Mouse (Mus musculus): ENCODE measurements around the gene Bcl2l1. TPM values are rescaled to one million over a fixed set of nuclear protein-coding genes. Genes with fewer than 3 reads are reported as not detected.

Bcl2l1 gene
- polyA plus RNA-seq, 1 experiment from 2014 or later: 178 TPM

GRCm38 (mm10) chr2:152824438-152825167 lies 6.9 kb downstream of the Bcl2l1 start:
- DNase-seq (ENCODE audit: low spot score): no peak

DNA sequence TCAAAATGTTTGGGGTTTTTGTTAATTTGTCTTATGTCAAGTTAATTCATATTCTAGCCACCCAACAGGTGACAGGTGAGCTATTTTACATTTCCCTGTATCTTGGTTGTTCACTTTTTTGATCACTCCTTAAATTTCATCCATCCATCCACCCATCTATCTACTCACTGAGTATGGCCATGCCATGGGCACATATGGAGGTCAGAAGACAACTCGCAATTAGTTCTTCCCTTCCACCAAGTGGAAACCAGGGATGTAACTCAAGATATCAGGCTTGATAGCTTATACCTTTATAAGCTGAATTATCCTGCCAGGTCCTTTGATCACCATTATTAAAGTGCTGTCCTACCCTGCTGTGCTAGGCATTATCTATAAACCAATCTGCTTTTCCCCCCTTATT lies 7.8 kb downstream of the Bcl2l1 start:
- DNase-seq (ENCODE audit: low spot score): no peak

DNA sequence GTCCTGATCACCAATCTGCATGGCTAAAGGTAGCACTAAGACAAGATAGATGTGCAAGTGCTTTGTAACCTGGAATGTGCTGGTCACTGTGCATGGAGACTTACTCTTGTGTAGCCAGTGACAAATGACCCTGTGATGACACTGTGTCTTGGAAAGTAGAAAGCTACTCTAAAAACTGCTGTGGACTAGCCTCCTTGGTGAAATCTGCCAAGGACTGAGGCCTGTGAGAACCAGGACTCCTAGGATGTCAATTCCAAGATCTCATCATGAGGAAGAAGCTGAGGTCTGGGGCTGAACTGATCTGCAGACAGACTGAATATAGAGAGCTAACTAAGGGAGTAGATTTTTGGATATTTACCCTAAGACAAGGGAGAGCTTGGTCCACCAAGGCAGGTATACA lies 10.0 kb downstream of the Bcl2l1 start:
- DNase-seq (ENCODE audit: low spot score): no peak

- DNase-seq (ENCODE audit: low spot score): no peak
Measured at GRCm38 (mm10) chr2:152821023-152821422, 10.5 kb downstream of the Bcl2l1 start.

GRCm38 (mm10) chr2:152820369-152820768 lies 11.2 kb downstream of the Bcl2l1 start:
- DNase-seq (ENCODE audit: low spot score): no peak

- no peak for DNase-seq (ENCODE audit: low spot score)
Measured at GRCm38 (mm10) chr2:152819926-152820325, 11.6 kb downstream of the Bcl2l1 start.

DNA sequence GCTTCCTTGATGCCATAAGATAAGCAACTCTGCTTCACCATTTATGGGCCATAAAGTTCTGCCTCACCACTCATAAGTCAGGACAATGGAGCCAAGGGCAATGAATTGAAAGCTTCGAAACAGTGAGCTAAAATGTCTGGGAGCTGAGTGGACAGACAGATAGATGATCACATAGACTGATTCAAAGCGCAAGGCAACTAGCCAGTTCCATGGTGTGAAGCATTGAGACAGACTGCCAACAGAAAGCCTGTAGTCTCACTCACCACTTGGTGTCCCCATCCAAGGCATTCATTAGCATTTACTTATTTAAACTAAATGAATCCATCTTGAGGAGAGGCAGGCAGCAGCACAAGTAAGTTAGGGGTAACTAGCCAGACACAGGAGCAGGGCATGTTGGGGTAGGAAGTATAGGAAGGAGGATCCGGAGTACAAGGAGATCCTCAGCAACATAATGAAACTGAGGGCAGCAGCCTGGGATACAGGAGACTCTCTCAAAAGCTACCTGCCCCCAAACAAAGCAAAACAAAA lies 12.4 kb downstream of the Bcl2l1 start:
- DNase-seq (ENCODE audit: low spot score): no peak

DNA sequence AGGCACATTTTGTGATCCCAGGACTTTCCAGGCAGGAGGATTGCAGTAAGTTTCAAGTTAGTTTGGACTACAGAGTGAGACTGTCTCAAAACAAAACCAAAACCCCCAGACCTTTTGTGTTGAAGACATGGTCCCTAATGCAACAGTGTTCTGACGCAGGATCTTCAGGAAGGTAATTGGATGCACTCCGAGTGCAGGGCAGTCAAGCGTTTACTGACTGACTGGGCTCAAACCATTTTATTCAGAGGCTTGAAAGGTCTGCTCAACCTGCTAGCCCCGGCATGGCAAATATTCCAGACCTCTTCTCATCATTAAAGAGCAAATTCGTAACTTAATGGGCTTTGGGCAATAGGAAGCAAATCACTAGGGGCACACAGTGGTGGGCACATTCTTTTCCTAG lies 12.8 kb downstream of the Bcl2l1 start:
- no peak for DNase-seq (ENCODE audit: low spot score)

GRCm38 (mm10) chr2:152817596-152818291 lies 13.8 kb downstream of the Bcl2l1 start:
- DNase-seq (ENCODE audit: low spot score): no peak

- no peak for DNase-seq (ENCODE audit: low spot score)
Measured at GRCm38 (mm10) chr2:152816657-152817348, 14.7 kb downstream of the Bcl2l1 start.

- peak; percentile 95 for DNase-seq (ENCODE audit: low spot score)
Measured at GRCm38 (mm10) chr2:152815879-152816656, 15.5 kb downstream of the Bcl2l1 start.

DNA sequence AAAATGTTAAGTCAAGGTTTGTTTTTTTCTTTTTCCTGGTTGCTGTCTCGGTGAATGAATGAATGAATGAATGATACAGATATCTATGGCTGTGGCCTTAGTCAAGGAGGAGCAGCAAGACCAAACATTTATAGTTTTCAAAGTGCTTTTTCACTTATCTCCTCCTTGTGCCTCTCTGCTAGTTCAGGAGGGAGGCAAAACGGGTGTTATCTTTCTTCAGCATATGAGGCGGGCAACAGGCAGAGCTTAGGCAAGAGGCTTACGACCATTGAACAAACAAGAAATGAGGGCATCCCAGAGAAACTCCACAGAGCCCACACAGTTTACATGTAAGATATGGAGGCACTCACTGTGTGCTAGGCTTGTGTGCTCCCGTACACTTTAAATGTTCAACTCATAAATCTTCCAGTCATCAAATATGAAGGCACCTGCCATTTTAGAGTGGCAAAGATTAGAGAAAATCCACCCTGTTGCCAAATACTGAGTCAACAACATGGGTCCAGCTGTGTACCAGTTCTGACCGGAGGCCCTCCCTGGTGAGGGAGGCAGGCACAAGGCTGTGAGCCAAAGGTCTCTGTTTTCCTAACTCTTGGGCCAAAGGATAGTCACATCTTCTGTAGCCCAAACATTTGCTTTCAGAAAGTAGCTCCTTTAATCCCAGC lies 17.2 kb downstream of the Bcl2l1 start:
- DNase-seq (ENCODE audit: low spot score): no peak

DNA sequence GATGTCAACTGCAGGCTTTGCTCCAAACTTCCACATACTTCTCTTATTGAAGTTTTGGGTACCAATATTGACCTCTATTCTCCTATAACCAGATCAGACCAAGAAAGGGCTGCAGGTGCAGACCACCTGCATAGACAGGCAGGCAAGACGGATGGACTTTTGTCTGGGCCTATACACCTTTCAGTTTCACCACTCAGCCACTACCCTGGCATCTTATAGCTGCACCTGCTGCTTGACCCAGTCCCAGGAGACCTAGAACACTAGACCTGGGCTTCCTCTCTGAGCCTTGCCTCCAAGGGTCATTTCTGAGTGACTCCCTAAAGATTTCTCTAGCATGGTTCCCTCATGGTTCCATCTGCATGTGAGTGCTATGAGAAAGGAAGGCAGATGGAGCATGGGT lies 18.3 kb downstream of the Bcl2l1 start:
- DNase-seq (ENCODE audit: low spot score): no peak

- DNase-seq (ENCODE audit: low spot score): peak; percentile 58
Measured at GRCm38 (mm10) chr2:152811336-152812165, 20.0 kb downstream of the Bcl2l1 start.

DNA sequence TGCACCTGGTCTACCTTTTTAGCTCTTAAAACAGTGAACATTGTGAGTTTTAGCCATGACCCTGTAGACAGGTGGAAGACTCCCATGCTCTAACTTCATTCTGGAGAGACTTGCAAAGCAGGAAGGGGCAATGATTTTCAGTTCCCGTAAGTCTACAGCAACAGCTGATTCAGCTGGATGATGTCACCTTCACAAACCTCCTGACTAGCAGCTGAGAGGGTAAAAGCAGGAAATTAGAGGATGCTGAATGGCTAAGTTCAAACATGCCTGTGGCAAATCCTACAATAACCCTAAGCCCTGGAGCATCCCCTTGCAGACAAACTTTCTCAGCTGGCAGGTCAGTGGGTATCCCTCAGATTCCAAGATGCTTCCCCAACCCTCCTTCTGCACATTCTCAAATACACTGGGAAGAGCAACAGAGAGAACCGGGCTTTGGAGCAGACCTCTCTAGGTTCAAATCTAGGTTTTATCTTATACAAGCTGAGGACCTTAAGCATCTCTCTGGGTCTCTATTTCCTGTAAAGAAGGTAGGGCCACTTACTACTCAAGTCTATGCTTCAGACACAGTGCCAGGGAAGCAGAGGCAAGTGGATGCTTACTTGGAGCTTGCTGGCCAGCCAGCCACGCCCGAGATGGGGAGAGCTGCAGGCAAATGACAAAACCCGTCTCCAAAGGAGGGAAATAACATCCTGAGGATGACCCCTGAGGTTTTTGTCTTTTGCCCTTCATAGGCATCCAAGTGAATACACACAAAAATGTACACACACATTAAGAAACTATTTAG lies 21.2 kb downstream of the Bcl2l1 start:
- no peak for DNase-seq (ENCODE audit: low spot score)

GRCm38 (mm10) chr2:152808178-152808577 lies 23.4 kb downstream of the Bcl2l1 start:
- no peak for DNase-seq (ENCODE audit: low spot score)

- no peak for DNase-seq (ENCODE audit: low spot score)
Measured at GRCm38 (mm10) chr2:152806037-152806436, 25.5 kb downstream of the Bcl2l1 start.

- DNase-seq (ENCODE audit: low spot score): no peak
Measured at GRCm38 (mm10) chr2:152805111-152805490, 26.4 kb downstream of the Bcl2l1 start.
